Mouse (Mus musculus) retina, embryonic 14.5 days (tissue): ENCODE data around the gene Lrguk.

Experiments used
- DNase-seq: peaks from one replicate; pipeline ENCODE4 v3.0.0-alpha.2; 2015; ENCODE audit warnings: low spot score

Lrguk gene

GRCm38 (mm10) chr6:34028933-34029745 is at the start of gene Lrguk:
Gene Lrguk, plus strand, starts transcription at chr6:34029448.
- DNase-seq = peak; percentile 92

DNA sequence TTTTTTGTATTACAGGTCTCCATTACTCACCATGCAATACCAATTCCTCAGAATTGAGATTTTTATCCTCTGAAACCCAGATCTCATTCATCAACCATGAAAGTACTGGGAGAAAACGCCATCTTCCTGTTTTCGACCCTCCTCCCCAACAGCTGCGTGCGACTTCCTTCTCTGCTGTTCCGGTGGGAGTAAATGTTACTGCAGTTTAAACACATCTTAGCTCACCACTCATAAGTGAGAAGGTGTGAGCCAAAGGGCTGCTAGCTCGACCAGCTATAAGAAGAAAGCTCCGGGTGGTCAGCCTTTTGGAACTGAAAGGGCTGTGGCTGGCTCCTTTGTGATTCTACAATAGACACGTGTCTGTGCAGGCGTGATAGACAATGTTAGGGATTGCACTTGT is 46.5 kb upstream of the Lrguk start:
- no peak for DNase-seq

- DNase-seq = no peak
Observed at GRCm38 (mm10) chr6:33987132-33987531, 42.1 kb upstream of the Lrguk start.

DNA sequence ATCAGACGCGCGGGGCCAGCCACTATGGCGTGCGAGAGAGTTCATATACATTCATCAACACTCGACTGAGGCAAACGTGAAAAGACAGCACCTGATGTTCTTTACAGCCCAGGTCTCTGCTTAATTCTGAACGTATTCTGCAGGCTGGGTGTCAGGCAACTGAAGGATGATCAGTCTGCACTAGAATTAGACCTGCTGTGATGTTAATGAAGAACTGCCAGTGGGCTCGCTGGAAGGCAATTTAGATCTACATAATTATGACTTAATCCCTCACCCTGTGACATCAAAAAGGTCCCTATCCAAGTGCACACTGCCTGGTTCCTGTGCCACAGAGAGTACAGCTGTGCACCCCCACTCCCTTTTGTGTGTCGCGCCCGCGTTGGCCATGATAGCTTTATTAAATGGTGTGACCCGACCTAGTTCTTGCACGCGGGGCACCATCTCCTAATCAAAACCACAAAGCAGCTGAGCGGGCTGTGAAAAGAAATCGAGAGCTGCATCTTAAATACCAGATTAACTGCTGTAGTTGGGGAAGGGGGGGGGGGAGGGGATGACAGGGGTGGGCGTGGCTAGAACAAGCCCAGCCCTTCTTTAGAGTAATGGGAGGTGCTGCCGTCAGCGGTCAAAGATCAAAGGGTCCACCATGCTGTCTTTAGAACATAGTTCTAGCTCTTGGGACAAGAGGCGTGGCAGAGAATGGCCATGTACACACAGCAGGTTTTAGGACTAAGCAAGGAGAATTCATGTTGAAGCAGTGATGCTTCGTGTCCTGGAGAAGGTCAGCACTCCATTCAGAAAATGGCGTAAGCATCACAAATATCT is 36.8 kb upstream of the Lrguk start:
- peak; percentile 71 for DNase-seq

DNA sequence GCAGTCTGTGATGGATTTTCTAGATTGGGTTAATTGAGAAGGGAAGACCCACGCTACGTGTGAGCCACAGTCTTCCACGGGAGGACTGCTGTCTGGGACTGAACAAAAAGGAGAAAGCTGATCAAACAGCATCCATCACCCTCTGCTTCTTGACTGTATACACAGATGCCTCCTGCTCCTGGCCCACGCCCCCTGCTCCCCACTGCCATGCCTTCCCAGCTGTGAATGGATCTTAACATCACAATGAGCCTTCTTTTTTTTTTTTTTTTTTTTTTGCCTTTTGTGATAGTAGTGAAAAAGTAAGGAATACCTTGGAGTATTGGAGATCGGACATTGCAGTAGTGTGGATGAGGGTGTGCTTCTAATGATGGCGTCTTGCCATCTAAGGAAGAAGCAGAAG is 35.4 kb upstream of the Lrguk start:
- DNase-seq = no peak

GRCm38 (mm10) chr6:33998590-33998989 is 30.7 kb upstream of the Lrguk start:
- DNase-seq = no peak

DNA sequence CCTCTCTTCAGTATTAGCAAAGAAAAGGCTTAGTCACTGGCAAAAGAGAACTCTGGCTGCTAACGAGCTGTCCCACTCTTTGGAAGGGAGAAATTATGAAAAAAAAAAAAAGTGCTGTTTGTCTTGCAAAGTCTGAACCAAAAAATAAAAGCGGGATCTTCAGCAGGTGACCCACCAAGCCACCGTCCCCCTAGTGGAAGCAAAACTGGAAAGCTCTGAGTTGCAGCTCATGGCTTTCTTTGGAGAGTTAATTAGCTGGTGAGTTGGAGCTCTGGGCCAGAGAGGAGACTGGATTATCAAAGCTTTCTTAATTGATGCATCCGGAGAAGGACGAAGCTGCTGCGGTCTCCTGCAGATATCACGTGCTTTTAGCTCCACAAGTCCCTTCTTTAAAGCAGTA is 29.7 kb upstream of the Lrguk start:
- peak; percentile 47 for DNase-seq

GRCm38 (mm10) chr6:34000644-34001043 is 28.6 kb upstream of the Lrguk start:
- no peak for DNase-seq

- no peak for DNase-seq
Observed at GRCm38 (mm10) chr6:34003033-34003432, 26.2 kb upstream of the Lrguk start.

- no peak for DNase-seq
Observed at GRCm38 (mm10) chr6:34013469-34013868, 15.8 kb upstream of the Lrguk start.

- no peak for DNase-seq
Observed at GRCm38 (mm10) chr6:34029746-34030027, 439 bp downstream of the Lrguk start.

DNA sequence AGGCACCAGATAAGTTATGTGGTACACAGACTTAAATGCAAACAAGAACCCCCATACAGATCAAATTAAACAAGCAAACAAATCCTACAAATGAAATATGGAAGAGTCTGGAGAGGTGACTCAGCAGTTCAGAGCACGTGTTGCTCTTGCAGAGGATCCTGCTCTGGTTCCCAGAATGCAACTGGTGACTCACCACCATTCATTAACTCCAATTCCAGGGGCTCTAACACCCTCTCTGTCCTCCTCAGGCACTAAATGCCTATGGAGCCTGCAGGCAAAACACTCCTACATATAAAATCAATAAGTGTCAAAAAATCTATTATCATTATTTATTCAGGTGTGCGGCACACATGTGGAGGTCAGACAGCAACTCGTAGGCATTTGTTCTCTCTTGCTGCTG is 4.8 kb downstream of the Lrguk start:
- no peak for DNase-seq

DNA sequence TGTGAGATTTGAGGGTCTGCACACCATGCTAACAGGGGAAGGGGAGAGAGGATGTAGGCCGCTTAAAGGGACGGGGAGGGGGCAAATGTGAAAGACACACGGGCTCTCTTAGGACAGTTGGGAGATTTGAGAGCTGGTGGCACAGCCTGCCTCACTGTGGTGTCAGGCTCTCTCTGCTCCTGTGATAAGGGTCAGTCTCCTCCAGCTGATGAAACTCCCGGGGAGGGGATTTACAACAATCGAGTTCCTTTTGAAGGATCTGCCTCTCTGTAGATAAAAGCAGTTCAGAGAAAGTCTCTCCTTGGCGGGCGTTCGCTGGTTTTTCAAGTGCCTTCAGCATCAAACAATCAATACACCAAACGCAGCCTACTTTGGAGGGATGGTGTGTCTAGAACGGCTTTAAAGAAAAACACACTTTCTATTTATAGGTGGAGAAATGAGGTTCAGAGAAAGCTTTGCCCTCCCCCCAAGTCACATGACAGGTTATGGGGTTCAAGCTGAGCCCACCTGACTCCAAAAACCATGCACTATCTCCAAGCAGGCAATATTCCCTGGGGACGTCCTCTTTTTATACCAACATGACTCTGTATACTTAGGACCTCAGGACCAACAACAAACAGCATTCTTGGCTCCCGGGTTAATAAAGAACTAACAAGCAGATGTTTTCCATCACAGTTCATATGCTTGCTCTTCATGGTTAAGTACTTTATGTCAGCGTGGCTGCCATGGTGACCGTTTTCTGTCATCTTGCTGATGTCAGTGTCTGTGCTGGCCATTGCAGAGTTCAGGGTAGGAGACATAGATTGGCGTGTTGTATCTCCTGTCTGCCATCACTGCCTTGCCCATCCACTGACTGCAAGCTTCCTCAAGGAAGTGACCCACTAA is 5.6 kb downstream of the Lrguk start:
- no peak for DNase-seq

DNA sequence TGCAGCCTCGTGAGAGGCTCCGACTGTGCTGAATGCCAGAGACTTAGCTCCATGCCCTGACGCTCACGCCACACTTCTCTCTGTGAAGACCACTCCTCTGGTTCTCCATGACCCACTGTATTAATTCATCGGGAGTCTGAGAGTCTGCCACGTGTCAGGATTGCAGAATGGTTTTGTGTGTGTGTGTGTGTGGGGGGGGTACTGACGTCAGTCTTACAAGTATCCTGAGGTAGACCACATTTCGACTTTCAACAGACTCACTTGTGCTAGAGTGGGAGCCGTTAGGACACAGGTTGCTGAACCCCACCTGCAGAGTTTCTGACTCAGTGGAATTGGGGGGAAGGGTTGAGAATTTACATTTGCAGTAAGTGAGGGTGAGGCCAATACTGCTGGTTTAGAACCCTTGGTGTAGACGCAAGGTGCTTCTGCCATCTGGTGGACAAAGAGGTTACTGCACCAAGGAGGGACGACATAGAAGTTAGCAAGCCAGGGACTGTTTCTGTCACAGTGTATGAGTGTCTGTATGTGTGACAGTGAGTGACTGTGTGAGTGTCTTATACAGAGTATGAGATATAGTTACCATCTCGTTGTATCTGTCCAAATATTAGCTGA is 11.5 kb downstream of the Lrguk start:
- DNase-seq = peak; percentile 85

DNA sequence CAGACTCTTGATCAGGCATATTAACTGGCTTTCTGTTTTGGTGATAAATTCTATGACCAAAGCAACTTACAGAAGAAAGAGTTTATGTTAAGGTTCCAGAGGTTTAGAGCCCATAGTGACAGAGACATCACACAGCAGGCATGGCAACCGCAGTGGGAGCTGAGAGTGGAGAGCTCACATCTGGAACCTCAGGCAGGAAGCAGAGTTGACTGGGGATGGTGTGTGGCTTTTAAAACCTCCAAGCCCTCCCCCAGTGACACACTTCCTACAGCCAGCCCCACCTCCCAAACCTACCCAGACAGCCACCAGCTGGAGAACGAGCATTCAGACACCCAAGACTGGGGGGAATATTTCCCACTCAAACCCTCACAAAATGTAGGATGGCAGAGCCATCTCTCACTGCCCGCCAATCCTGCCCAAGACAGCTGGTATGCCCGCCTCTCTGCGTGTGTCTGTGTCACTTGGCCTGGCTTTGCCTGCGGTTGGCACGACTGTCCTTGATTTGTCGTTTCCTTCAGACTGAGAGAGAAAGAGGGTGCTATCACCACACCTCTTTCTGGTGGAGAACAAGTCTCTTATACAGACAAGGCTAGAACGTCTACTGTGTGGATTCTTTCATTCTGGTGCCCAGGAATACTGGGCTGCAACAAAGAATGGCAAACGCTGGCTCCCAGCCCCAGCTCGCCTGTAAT is 12.5 kb downstream of the Lrguk start:
- no peak for DNase-seq

DNA sequence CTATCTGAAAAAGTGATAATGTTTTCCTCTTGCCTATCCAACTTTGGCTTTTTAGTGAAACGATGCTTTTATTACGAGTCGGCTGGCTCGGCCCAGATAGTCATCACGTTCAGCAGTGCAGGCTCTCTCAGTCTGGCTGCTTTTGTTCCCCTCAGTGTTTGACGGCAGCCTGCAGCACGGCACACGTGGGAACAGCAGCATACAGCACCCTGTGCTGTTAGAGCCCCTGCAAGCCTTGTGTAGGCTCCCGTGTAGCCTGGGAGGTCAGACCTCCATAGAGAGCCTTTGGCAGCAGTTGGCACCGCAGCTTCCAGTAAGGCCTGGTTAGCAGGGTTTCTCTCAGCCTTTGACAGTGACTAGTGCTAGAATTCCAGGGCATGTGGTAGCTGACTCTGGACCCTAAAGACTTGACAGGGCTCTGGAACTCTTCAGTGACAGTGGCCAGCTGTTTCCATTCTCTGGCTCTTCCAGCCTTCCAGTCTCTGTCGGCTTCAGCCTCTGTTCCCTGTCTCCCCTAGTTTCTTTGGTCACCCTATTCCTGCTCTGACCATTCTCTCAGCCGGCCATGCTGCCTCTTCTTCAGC is 15.1 kb downstream of the Lrguk start:
- DNase-seq = no peak

DNA sequence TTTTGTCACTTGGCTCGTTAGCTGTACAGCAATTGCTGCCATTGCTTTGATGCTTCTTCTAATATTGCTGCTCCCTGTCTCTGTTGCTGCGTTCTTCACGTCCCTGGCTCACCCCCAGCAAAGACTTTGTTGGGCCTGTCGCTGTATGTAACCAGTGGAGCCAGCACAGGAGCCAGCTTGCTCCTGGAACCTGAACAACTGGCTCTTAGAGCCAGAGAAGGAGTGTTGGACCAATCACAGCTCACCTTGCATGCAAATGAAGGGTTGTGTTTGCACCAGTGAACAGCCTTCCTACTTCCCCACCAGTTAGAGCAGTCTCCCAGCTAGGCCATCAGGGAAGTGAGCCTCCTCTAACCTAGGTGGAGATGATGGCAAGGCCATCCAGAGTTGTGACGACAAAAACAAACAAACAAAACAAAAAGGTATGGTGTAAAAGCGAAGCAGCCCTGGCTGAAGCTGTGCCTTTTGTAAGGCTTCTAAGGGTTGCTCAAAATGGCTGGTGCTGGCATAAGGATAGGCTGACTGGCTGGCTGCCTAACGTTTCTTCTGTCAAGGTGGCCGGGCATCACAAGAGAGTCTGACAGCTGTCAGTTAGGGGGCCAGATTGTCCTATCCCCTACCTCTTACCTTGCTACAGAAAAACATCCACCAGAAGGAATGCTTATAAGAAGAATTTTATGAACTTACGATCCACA is 15.7 kb downstream of the Lrguk start:
- DNase-seq = no peak

DNA sequence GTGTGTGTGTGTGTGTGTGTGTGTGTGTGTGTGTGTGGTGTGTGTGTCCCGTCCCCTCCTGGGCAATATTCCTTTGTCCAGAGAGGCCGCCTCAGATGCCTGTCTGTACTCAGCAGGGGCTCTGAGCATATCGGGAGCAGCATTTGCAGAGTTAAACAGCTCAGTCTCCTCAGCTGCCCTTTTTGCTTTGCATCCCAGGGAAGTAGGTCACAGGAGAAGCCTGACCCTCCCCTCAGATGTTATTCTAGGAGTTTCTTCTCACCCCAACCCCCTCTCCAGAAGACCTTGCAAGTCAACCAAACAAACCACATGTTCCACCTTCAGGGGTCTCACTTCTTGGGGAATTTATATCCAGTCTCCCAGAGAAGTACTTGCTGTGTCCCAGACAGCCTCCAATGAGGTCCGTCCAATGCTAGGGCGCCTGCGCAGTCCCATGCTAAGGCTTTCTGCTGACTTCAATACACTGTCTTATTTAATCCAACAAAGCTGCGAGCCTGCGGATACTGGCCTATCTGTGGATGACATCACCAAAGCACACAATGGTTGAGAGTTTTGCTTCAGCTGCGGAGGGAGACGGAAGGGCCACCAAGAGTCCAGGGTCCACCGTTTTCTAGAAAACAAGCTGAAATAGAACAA is 17.4 kb downstream of the Lrguk start:
- peak; percentile 69 for DNase-seq

GRCm38 (mm10) chr6:34049433-34049832 is 20.2 kb downstream of the Lrguk start:
- peak; percentile 34 for DNase-seq

GRCm38 (mm10) chr6:34059741-34060140 is 30.5 kb downstream of the Lrguk start:
- DNase-seq = no peak
